Mouse (Mus musculus) ES-E14 (cell line): ENCODE results near the gene 4930469K13Rik.

Experiments used
- CHD2 ChIP-seq: IDR thresholded peaks from 2 replicates; pipeline ENCODE4 v1.6.1; 2014; ENCODE audit warnings: mild to moderate bottlenecking, low read depth, low read length, inconsistent platforms
- HCFC1 ChIP-seq: IDR thresholded peaks from 2 replicates; pipeline ENCODE4 v1.6.1; 2012; ENCODE audit warnings: low read length, inconsistent platforms, borderline replicate concordance; ENCODE audit not compliant: insufficient read depth
- MAFK ChIP-seq: IDR thresholded peaks from 2 replicates; pipeline ENCODE4 v1.6.1; 2014; ENCODE audit warnings: mild to moderate bottlenecking, low read depth, low read length, inconsistent platforms; ENCODE audit not compliant: insufficient read depth
- ZC3H11A ChIP-seq: IDR thresholded peaks from 2 replicates; pipeline ENCODE4 v1.6.1; 2012; ENCODE audit warnings: low read depth, mild to moderate bottlenecking, inconsistent platforms, low read length, borderline replicate concordance
- ZNF384 ChIP-seq: IDR thresholded peaks from 2 replicates; pipeline ENCODE4 v1.6.1; 2012; ENCODE audit warnings: low read depth, low read length, inconsistent platforms

DNA sequence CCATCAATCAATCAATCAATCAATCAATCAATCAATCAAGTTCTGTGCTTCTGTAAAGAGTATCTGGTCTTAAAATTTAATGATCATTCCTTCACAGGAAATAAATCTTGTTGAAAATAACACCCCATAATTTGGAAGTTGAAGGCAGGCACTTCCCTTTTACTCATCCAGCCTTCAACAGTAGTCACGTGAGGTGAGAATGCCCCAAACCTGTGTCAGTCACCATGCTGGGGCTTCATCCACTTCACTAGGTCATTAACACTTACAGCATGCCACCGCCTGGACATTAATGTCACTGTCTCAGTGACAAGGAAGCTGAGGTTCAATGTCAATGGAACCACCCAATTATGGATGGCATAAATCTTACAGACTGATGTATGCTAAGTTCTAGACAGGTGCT, 30.1 kb upstream of the 4930469K13Rik start:
- no peak for TF ChIP-seq ZC3H11A
- TF ChIP-seq HCFC1 = no peak
- no peak for TF ChIP-seq MAFK
- TF ChIP-seq CHD2 = no peak
- TF ChIP-seq ZNF384 = no peak
